Mouse (Mus musculus) cerebellum, postnatal 4 days (tissue): ENCODE results near the gene Slc25a42.

Experiments used
- DNase-seq, 2 experiments: peaks; one replicate each; pipeline ENCODE4 v3.0.0; 2022; ENCODE audit warnings: low spot score in 2 of 2, mixed read lengths in 1 of 2

Slc25a42 gene

DNA sequence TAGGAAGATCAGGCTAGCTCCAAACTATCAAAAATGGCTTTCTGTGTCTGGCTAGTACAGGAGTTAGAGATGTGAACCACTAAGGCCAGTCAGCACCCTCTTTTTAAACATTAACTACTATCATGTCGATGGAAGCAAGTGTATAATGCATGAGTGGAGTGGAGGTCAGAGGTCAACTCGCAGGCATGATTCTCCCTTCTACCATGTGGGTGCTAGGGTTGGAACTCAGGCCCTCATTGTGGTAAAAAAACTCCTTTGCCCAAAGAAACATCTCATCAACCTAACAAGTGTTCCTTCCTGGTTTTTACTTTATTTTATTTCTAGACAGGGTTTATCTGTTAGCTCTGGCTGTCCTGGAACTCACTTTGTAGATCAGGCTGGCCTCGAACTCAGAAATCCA, 41.4 kb downstream of the Slc25a42 start:
- no peak for DNase-seq

DNA sequence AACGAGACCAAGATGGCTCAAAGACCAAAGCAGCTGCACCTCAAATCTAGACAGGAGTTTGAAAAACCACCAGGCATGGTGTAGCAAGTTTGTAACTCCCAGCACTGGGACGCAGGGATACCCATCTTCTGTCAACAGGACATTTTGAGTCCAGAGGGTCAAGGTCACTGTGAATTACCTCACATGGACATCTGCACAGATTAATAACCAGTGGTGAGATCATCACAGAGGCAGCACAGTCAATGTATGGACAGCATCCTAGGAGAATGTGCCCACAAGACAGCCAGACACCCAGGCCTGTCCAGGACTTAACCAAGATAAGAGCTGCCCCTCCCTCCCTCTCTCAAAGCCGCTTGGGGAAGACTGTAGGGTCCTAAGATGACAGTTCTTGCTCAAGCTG, 42.0 kb downstream of the Slc25a42 start:
- no peak for DNase-seq

GRCm38 (mm10) chr8:70166504-70167110, 45.5 kb downstream of the Slc25a42 start:
- DNase-seq = peak; percentile 62 to 82

- DNase-seq = no peak
Observed at GRCm38 (mm10) chr8:70163316-70163715, 48.8 kb downstream of the Slc25a42 start.

DNA sequence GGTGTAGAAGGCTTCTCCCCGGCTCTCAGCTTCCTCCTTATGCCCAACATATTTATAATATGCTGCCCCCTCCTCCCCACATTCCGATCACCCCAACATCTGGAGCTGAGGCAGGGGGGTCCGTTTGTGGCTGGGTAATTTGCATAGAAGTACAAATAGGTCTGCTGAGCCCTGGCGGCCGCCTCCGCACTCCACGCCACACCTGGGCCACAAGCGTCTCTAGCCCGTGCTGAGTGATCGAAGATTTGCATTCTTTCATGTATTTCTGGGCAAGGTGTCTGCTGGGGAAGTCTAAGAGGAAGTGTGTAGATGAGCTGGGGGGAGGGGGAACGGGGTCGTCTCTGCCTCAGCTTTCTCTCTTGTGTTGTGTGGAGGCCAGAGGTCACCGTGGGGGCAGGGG, 52.1 kb downstream of the Slc25a42 start:
- no peak for DNase-seq

GRCm38 (mm10) chr8:70159211-70159610, 52.9 kb downstream of the Slc25a42 start:
- no peak for DNase-seq

GRCm38 (mm10) chr8:70158069-70158853, 53.8 kb downstream of the Slc25a42 start:
- peak; percentile 44 to 72 for DNase-seq

- DNase-seq = no peak
Observed at GRCm38 (mm10) chr8:70157240-70157800, 54.8 kb downstream of the Slc25a42 start.

GRCm38 (mm10) chr8:70152537-70153257, 59.4 kb downstream of the Slc25a42 start:
- DNase-seq = peak in 1 of 2 experiments; percentile 63

GRCm38 (mm10) chr8:70150158-70150557, 61.9 kb downstream of the Slc25a42 start:
- no peak for DNase-seq

- no peak for DNase-seq
Observed at GRCm38 (mm10) chr8:70147678-70148607, 64.2 kb downstream of the Slc25a42 start.

DNA sequence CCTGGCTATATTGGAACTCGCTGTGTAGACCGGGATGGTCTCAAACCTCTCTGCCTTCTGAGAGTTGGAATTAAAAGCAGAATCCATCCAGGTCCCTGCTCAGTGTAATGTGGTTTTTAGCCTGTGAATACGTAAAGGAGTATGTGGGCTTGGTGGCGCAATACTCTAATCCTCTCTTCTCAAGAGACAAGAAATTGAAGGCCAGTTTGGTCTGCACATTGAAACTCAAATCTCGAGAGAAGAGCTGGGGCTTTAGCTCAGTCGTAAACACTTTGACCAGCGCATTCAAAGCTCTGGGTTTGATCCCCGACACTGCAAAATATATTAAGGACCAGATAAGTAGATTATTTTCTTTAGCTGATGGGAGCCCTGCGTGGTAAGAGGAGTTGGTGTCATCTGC, 72.1 kb downstream of the Slc25a42 start:
- no peak for DNase-seq

GRCm38 (mm10) chr8:70139026-70139857, 72.9 kb downstream of the Slc25a42 start, which contains the start of the genes Rfxank, Borcs8 and Mef2b:
Rfxank (minus strand) TSS chr8:70139154.
Borcs8 (plus strand) TSS chr8:70139499.
Mef2b (plus strand) TSS chr8:70139711.
- DNase-seq = peak; percentile 91 to 98

- DNase-seq = no peak
Observed at GRCm38 (mm10) chr8:70137890-70138289, 74.2 kb downstream of the Slc25a42 start.

- no peak for DNase-seq
Observed at GRCm38 (mm10) chr8:70136591-70136990, 75.5 kb downstream of the Slc25a42 start.

DNA sequence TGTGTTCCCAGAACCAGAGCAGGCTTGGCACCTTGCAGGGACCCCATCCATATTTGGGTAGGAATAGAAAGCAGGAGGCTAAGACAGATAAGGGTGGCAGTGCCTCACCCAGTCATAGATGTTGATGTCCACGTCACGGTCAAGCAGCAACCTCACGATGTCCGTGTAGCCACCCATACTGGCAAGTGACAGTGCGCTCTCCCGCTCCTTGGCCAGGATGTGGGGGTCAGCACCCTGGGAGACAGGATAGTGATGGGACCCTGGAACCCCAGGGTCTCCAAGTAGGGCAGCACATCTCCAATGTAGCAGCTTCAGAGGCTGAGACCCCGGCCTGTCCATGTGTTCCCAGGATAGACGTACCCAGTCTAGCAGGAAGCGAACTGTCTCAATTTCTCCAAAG, 77.2 kb downstream of the Slc25a42 start:
- no peak for DNase-seq
